Mouse (Mus musculus): ENCODE results near the gene Nr1h4.

Nr1h4 gene

DNA sequence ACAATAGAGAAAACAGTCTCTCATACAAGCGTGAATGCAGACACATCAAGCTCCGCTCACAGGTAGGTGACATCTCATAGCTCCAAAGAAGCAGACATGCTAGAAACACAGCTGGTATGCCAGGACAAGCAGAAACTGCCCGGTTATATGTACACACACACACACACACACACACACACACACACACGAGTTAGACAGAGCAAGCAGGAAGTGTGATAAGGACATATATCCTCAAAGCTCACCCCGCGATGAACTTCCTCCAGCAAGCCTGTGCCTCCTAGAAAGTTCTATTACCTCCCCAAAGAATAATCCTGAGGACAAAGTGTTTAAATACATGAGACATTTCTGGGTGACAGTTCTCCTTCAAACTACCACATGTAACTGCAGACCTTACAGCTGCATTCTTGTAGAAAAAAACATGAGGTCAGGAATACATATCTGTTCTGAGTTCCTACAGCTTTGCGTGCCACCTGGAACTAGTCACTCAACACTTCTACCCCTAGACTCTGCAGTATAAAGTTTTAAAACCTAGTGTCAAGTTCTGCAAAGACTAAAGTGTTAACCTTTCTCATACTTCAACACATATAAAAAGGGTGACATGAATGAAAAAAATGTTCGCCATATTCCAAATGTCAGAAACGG, 11.5 kb downstream of the Nr1h4 start:
- no peak for DNase-seq (ENCODE audit: low read depth, low spot score)

DNA sequence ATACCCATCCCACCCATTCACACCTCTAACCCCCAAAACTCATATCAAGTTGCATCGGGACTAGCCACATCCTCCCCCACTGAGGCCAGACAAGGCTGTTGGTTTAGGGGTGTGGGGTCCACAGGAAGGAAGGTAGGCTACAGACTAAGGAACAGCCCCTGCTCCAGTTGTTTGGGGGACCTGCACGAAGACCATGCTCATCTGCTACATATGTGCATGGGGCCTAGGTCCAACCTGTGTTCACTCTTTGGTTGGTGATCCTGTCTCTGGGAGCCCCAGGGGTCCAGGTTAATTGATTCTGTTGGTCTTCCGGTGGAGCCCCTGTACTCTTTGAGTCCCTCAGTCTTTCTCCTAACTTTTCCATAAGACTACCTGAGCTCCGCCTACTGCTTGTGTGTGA, 13.0 kb downstream of the Nr1h4 start:
- no peak for DNase-seq (ENCODE audit: low read depth, low spot score)

DNA sequence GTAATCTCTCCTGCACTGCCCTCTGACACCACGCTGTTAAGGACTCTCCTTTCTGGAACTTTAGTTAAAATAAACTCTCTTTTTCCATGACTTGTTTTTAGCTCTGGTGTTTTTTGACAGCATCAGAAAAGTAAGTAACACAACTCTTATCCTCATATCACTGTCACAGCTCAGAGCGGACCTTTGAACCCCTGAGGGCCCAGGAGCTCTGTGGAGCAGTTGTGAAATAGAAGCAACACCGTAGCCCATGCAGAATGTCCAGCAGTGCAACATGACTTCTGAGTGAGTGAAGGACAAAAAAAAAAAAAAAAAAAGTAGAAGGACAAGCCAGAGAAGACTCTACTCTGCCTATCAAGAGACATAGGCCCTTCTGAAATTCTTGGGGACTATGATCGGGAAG, 14.2 kb downstream of the Nr1h4 start:
- no peak for DNase-seq (ENCODE audit: low read depth, low spot score)

DNA sequence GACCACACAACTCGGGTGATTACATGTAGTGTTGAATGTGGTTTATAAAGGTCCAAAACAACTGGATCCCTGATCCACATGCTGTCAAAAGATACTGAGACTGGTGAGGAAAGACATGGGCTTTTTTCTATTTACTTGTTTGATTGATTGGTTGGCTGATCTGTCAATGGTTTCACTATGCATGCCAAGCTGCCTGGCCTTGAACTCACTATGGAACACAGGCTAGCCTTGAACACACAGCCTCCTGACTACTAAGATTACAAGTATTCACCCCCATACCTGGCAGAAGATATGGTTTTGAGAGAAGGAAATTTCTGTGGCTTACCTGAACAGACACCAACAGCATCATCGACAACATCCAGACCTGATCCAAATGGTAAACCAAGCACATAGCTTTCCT, 15.0 kb downstream of the Nr1h4 start:
- DNase-seq (ENCODE audit: low read depth, low spot score): no peak

GRCm38 (mm10) chr10:89515813-89516212, 17.6 kb downstream of the Nr1h4 start:
- DNase-seq (ENCODE audit: low read depth, low spot score): no peak

- no peak for DNase-seq (ENCODE audit: low read depth, low spot score)
Measured at GRCm38 (mm10) chr10:89512562-89512961, 20.8 kb downstream of the Nr1h4 start.

DNA sequence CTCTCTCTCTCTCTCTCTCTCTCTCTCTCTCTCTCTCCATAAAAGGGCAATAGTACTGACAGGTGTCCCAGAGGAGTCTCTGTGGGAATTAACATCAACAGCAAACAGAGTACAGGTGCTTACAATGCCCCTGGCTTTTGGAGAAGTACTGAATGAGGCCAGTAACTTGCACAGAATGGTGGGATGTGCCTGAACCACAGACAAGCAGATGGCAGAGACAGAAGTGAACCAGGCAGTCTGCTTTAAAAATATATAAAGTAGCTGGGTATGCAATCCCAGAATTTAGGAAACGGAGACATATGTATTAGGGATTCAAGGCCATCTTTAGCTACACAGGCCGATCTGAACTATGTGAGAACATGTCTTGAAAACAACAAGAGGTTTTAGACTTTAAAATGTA, 22.8 kb downstream of the Nr1h4 start:
- DNase-seq (ENCODE audit: low read depth, low spot score): no peak

DNA sequence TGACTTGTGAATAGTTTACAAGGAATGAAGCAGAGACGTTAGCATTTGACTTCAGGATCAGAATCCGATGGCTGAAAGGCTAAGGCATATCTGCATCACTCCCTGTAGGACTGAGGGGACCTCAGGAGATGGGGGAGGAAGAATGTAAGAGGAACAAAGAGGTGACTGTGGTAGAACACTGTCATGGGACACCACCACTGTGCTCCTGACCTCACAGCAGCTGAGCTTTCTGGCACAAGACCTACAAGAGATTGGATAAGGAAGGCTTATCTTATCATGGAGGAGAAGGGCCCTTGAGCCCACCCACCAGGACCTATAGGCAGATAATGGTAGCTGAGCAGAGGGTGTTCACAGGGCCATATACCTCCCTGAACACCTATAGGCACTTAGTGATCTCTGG, 24.8 kb downstream of the Nr1h4 start:
- no peak for DNase-seq (ENCODE audit: low read depth, low spot score)

DNA sequence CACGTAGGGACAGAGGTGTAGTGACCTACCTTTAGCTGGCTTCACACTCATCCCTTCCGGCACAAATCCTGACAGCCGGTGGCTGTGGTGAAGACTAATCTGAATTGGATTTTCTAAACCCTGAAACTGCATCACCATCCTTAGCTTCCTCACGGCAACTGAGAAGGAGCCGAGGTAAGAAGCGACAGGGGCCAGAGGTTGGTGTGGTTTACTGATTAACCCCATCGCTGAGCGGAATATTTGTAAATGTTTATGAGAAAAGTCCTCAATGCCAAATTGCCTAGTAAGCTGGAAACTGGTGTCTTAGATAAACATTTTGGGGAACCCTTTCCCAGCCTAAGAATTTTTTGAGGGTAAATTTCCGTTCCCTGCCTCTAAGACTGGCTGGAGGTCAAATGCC, 26.9 kb downstream of the Nr1h4 start:
- no peak for DNase-seq (ENCODE audit: low read depth, low spot score)

- no peak for DNase-seq (ENCODE audit: low read depth, low spot score)
Measured at GRCm38 (mm10) chr10:89505592-89505955, 27.8 kb downstream of the Nr1h4 start.

- DNase-seq (ENCODE audit: low read depth, low spot score): no peak
Measured at GRCm38 (mm10) chr10:89504952-89505591, 28.3 kb downstream of the Nr1h4 start.

- DNase-seq (ENCODE audit: low read depth, low spot score): no peak
Measured at GRCm38 (mm10) chr10:89502986-89503560, 30.3 kb downstream of the Nr1h4 start.

DNA sequence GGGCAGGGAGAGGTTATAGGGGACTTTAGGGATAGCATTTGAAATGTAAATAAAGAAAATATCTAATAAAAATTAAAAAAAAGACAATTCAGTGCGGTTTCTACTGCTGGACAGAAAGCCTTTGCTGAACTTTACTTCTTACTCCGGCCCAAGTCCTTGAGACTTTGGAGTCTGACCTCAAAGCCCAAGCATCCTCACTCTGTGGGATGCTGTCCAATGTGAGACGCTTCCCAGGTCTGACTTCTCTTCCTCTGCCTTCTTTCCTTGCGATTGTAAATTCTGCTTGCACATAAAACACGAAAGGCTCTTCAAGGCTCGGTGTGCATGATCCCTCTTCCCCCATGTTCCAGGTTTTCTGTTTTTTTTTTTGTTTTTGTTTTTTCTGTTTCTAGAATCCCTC, 31.5 kb downstream of the Nr1h4 start:
- DNase-seq (ENCODE audit: low read depth, low spot score): no peak

DNA sequence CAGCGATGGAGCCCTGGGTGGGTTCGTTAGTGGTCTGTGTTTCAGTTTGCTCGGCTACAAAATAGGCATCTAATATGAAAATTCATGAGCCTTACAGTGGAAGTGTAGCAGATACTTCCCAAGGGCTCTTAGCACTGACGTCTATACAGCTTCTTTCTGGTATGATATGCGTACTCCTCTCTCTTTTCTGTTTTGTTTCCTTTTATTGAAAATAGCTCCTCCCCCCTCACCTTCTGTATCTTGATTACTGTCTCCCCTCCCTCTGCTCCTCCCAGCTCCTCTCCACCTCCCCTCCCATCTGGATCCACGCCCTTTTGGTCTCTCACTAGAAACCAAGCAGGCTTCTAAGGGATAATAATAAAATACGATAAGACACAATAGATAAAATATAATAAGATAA, 37.8 kb downstream of the Nr1h4 start:
- DNase-seq (ENCODE audit: low read depth, low spot score): no peak

DNA sequence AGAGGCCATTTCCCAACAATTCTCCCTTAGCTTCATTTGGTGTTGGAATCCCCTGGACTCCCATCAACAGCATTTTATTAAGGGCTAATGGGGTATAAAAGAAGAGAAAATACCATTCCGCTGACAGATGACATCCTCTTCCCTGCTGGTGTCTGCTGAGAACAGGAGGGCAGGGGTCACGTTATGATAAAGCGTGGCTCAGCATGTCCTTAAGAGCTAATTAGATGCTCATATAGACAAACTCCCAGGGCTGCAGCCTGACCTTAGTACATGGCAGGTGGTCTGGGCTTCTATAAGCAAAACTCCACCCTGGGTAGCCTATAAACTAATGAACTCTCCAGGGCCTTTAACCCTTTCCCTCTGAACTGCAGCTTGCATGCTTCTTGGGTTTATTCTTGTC, 42.1 kb downstream of the Nr1h4 start:
- no peak for DNase-seq (ENCODE audit: low read depth, low spot score)

GRCm38 (mm10) chr10:89490250-89490649, 43.1 kb downstream of the Nr1h4 start:
- DNase-seq (ENCODE audit: low read depth, low spot score): no peak

DNA sequence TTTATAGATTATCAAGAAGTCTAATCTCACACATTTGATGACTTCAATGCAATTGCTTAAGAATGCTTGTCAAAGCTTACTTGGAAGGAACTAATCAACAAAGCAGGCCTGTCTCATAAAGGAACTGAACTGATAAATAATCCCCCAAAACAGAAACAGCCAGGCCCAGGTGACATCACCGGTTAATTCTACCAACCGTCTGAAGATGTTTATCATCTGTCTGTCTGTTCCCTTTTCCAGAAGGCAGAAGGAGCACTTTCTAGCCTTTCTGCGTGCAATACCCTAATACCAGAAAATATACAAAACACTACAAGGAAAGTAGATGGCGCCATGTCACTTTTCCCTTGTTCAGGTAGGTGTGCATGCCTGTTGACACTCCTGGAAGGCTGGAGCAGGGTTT, 43.9 kb downstream of the Nr1h4 start:
- no peak for DNase-seq (ENCODE audit: low read depth, low spot score)

DNA sequence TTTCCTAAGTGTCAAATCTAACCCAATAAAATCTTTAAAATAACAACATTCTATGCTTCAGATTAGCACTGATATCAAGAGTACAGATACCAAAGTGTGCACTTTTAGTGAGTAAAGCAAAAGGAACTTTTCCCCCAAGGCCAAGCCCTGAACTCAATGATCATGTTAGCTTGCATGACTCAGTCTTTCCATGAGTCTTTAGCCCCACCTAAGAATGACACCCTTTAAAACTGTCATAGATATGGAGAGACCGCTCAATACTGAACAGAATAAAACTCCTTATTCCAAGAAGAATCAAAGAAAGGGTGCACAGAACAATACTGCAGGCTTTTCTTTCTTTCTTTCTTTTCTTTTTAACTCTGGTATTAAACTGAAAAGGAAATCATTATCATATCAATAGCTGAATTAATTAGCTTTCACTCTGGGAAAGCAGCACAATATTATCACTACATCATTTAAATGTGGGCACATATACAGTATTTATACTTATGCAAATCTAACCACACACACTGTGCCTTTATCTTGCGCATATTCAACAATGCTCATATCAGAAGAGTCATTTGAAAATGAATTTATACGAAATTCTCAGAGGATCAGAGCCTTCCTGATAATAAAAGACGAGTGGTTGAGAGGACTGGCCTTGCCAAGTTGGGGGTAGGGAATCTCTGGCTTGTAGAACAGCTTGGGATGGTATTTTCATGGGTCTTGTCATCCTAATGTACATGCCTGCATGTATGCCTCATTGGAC, 46.2 kb downstream of the Nr1h4 start:
- DNase-seq (ENCODE audit: low read depth, low spot score): no peak

- DNase-seq (ENCODE audit: low read depth, low spot score): no peak
Measured at GRCm38 (mm10) chr10:89484907-89485306, 48.5 kb downstream of the Nr1h4 start.

- no peak for DNase-seq (ENCODE audit: low read depth, low spot score)
Measured at GRCm38 (mm10) chr10:89483812-89484602, 49.4 kb downstream of the Nr1h4 start.

DNA sequence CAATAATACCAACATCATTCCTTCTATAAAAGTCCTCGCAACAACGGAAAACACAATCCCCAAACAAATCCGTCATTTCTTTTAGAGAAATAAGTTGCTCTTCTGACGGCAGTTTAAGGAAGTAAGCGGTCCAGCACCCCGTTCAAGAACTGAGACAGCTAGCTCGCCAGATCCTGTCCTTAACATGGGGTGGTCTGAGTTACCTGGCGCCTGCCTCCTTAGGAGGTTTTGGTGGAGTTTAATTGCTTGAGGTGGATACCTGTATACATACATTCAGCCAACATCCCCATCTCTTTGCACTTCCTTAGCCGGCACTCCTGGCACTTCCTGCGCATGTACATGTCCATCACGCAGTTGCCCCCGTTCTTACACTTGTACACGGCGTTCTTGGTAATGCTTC, 50.3 kb downstream of the Nr1h4 start:
- no peak for DNase-seq (ENCODE audit: low read depth, low spot score)

GRCm38 (mm10) chr10:89482142-89482681, 51.2 kb downstream of the Nr1h4 start:
- no peak for DNase-seq (ENCODE audit: low read depth, low spot score)
